Mouse (Mus musculus): ENCODE measurements around the gene Wrb. TPM values are rescaled to one million over a fixed set of nuclear protein-coding genes. Genes with fewer than 3 reads are reported as not detected.
A peak's percentile ranks its signal among the peaks of the same experiment; 100 is the strongest.
"Not testable (repeated sequence)": the region's sequence is repeated elsewhere in the genome, so short reads cannot be mapped to it uniquely, and the experiment has no call there.

The Wrb gene
- polyA plus RNA-seq, 1 experiment = 44.6 TPM

DNA sequence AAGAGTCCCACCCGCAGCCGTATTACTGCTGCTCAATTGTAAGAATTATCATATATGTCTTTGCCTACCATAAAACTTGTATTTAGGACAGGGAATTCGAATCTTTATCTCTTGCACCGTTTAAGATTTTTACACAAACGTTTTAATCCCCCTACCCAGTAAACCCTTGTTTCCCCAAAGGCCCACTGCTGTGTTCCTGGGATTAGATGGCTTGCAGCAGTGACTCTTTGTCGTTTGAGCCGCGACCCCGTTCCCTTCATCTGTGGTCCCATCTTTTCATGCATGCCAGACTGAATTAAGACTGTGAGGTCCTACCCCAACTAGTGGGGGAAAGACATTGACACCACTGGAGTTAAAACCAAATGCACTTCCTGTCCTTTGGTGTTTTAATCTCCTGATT is 16.7 kb upstream of the Wrb start:
- peaks cover 9% of the 10 kb centered on the region for H3K36me3 ChIP-seq (ENCODE audit: control insufficient read depth, insufficient read depth, low read length)
- 12% methylated on average over 9 of the region's 9 CpGs for WGBS
- no peak overlapping the region for H3K27ac ChIP-seq (ENCODE audit: control insufficient read depth, insufficient read depth, low read length)
- H3K27me3 ChIP-seq (ENCODE audit: control insufficient read depth, insufficient read depth, low read length) = no peaks in the 10 kb centered on the region
- DNase-seq = no peak
- TF ChIP-seq CTCF (IDR thresholded peaks at IDR 0.05; ENCODE audit: borderline replicate concordance, control insufficient read depth, extremely low read depth, insufficient read depth, low read length, poor library complexity) (no peak), POLR2A (IDR thresholded peaks at IDR 0.05; ENCODE audit: control insufficient read depth, extremely low read depth, insufficient read depth, low read length, poor library complexity) (no peak)
- H3K4me1 ChIP-seq (replicated peaks; ENCODE audit: control insufficient read depth, insufficient read depth, low read length) = peaks cover 8% of the 10 kb centered on the region
- no peak overlapping the region for H3K4me3 ChIP-seq (ENCODE audit: control insufficient read depth, insufficient read depth, low read length)

DNA sequence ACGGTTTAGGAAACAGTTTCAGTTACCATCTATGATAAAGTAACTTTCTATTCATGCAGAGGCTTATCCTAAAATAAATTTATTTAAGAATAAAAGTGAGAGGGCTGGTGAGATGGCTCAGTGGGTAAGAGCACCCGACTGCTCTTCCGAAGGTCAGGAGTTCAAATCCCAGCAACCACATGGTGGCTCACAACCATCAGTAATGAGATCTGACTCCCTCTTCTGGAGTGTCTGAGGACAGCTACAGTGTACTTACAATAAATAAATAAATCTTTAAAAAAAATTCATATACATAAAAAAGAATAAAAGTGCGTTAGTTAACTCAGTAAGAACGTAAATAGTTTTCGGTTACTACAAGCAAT is 478 bp upstream of the Wrb start:
- H3K27me3 ChIP-seq (ENCODE audit: control insufficient read depth, insufficient read depth, low read length); H3K4me1 ChIP-seq (replicated peaks; ENCODE audit: control insufficient read depth, insufficient read depth, low read length); H3K27ac ChIP-seq (ENCODE audit: control insufficient read depth, insufficient read depth, low read length); H3K4me3 ChIP-seq (ENCODE audit: control insufficient read depth, insufficient read depth, low read length); DNase-seq; H3K36me3 ChIP-seq (ENCODE audit: control insufficient read depth, insufficient read depth, low read length): not testable (repeated sequence)
- 23% methylated on average over 6 of the region's 6 CpGs for WGBS

DNA sequence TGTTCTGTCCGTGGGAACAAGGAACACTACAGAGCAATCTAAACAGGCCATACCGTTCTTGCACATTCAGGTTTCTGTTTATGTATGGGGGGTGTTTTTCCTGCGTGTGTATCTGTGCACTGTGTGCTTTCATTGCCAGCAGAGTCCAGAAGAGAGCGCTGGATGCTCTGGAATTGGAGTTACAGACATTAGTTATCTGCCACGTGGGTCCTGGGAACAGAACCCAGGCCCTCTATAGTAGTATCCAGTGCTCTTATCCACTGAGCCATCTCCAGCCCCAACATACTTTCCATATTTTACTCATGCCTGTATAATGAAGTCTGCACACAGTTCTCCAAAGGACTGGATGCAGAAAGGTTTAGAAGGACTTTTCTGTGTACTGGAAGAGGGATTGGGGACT is 607 bp downstream of the Wrb start:
- Histone ChIP-seq H3K27me3 (ENCODE audit: control insufficient read depth, insufficient read depth, low read length) (no peaks in the 10 kb centered on the region), H3K4me1 (replicated peaks; ENCODE audit: control insufficient read depth, insufficient read depth, low read length) (peaks cover 4% of the 10 kb centered on the region; the same call in 1 of the 2 replicates), H3K36me3 (ENCODE audit: control insufficient read depth, insufficient read depth, low read length) (no peaks in the 10 kb centered on the region), H3K27ac (ENCODE audit: control insufficient read depth, insufficient read depth, low read length) (no peak overlapping the region), H3K4me3 (ENCODE audit: control insufficient read depth, insufficient read depth, low read length) (peak overlapping the region; percentile 63)
- TF ChIP-seq CTCF (IDR thresholded peaks at IDR 0.05; ENCODE audit: borderline replicate concordance, control insufficient read depth, extremely low read depth, insufficient read depth, low read length, poor library complexity) (no peak), POLR2A (IDR thresholded peaks at IDR 0.05; ENCODE audit: control insufficient read depth, extremely low read depth, insufficient read depth, low read length, poor library complexity) (no peak)
- DNase-seq = no peak
- WGBS = 3% methylated on average over 5 of the region's 5 CpGs

DNA sequence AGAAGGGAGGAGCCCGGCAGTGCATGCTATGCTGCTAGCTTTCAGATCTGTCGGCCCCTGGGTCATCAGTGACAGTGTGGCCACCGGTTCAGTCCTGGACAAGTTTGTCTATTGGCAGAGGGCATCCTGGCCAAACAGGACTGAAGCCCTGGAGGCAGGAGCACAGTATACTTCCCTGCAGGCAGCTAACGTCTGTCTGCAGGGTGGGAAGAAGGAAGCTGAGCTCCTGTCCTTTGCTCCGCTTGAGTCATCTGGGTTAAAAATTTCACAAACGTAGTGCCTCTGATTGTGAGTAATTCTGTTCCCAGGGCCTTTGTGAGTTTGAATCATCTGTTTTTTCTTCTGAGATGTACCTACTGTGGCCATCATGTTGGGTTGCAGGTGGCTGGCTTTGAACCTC is 3.6 kb downstream of the Wrb start:
- 88% methylated on average over 6 of the region's 6 CpGs for WGBS
- no peak for DNase-seq
- H3K27me3 ChIP-seq (ENCODE audit: control insufficient read depth, insufficient read depth, low read length) = no peaks in the 10 kb centered on the region
- H3K36me3 ChIP-seq (ENCODE audit: control insufficient read depth, insufficient read depth, low read length) = no peaks in the 10 kb centered on the region; the same call in 1 of the 2 replicates
- H3K27ac ChIP-seq (ENCODE audit: control insufficient read depth, insufficient read depth, low read length) = no peak overlapping the region
- TF ChIP-seq POLR2A (IDR thresholded peaks at IDR 0.05; ENCODE audit: control insufficient read depth, extremely low read depth, insufficient read depth, low read length, poor library complexity) = no peak
- no peak for TF ChIP-seq CTCF (IDR thresholded peaks at IDR 0.05; ENCODE audit: borderline replicate concordance, control insufficient read depth, extremely low read depth, insufficient read depth, low read length, poor library complexity)
- H3K4me1 ChIP-seq (replicated peaks; ENCODE audit: control insufficient read depth, insufficient read depth, low read length) = peaks cover 4% of the 10 kb centered on the region; the same call in 1 of the 2 replicates
- no peak overlapping the region for H3K4me3 ChIP-seq (ENCODE audit: control insufficient read depth, insufficient read depth, low read length)

DNA sequence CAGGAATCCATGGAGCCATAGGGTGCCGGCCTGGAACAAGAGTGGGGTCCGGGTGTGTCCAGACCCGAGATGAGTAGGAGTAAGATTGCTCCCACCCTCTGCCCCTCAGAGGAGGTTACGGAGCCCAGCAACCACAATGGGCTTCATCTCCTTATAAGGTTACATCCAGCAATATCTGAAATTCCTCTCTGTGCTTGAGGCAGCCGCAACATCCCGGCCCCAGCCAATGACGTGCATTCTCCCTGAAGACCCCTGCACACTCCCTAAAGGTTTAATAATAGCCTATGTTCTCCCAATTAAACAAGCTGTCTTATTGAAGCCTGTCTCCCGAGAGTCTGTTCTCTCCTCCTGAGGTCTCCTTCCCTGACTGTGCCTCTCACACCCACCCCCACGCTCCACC is 4.1 kb downstream of the Wrb start:
- Histone ChIP-seq H3K4me3 (ENCODE audit: control insufficient read depth, insufficient read depth, low read length) (no peak overlapping the region), H3K36me3 (ENCODE audit: control insufficient read depth, insufficient read depth, low read length) (no peaks in the 10 kb centered on the region; the same call in 1 of the 2 replicates), H3K27me3 (ENCODE audit: control insufficient read depth, insufficient read depth, low read length) (no peaks in the 10 kb centered on the region), H3K4me1 (replicated peaks; ENCODE audit: control insufficient read depth, insufficient read depth, low read length) (peaks cover 4% of the 10 kb centered on the region; the same call in 1 of the 2 replicates), H3K27ac (ENCODE audit: control insufficient read depth, insufficient read depth, low read length) (no peak overlapping the region)
- TF ChIP-seq CTCF (IDR thresholded peaks at IDR 0.05; ENCODE audit: borderline replicate concordance, control insufficient read depth, extremely low read depth, insufficient read depth, low read length, poor library complexity) (no peak), POLR2A (IDR thresholded peaks at IDR 0.05; ENCODE audit: control insufficient read depth, extremely low read depth, insufficient read depth, low read length, poor library complexity) (no peak)
- WGBS = 88% methylated on average over 9 of the region's 9 CpGs
- no peak for DNase-seq

DNA sequence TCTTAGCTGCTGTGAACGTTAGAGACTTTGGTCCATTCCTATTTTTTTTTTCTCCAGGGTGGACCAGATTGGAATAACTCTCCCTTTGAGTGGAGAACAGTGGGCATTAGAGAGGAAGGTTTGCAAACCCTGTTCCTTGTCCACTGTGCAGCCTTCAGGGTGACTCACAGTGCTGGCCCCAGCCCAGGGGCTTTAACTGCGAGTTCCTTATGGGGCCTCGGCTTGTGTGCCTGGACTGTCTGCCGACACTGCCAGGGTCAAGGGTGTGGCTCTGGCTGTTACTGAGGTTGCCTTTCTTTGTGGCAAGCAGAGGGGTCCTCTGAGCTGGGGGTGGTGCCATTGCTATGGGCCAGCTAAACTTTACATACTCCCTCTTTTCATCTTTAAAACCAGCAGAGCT is 5.8 kb downstream of the Wrb start:
- H3K27ac ChIP-seq (ENCODE audit: control insufficient read depth, insufficient read depth, low read length) = no peak overlapping the region
- no peaks in the 10 kb centered on the region for H3K27me3 ChIP-seq (ENCODE audit: control insufficient read depth, insufficient read depth, low read length)
- TF ChIP-seq POLR2A (IDR thresholded peaks at IDR 0.05; ENCODE audit: control insufficient read depth, extremely low read depth, insufficient read depth, low read length, poor library complexity) = no peak
- no peak for TF ChIP-seq CTCF (IDR thresholded peaks at IDR 0.05; ENCODE audit: borderline replicate concordance, control insufficient read depth, extremely low read depth, insufficient read depth, low read length, poor library complexity)
- H3K4me1 ChIP-seq (replicated peaks; ENCODE audit: control insufficient read depth, insufficient read depth, low read length) = no peaks in the 10 kb centered on the region
- no peaks in the 10 kb centered on the region; the same call in 1 of the 2 replicates for H3K36me3 ChIP-seq (ENCODE audit: control insufficient read depth, insufficient read depth, low read length)
- no peak for DNase-seq
- no peak overlapping the region for H3K4me3 ChIP-seq (ENCODE audit: control insufficient read depth, insufficient read depth, low read length)
- 95% methylated on average over 4 of the region's 4 CpGs for WGBS

DNA sequence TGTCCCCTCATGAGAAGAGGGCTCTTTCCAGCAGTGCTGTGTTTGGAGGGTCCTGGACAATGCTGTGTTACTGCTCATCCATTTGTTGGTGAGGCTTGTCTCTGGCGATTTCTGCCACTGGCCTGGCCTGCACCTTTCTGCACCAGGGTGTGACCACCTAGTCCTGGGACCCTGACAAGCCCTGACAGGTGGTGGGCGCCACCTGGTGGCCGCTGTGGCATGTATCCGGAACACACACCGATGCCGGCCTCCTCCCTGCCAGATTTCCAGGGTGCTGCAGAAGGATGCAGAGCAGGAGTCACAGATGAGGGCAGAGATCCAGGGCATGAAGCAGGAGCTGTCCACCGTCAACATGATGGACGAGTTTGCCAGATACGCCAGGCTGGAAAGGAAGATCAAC is 6.3 kb downstream of the Wrb start:
- Histone ChIP-seq H3K4me1 (replicated peaks; ENCODE audit: control insufficient read depth, insufficient read depth, low read length) (no peaks in the 10 kb centered on the region), H3K27ac (ENCODE audit: control insufficient read depth, insufficient read depth, low read length) (no peak overlapping the region), H3K36me3 (ENCODE audit: control insufficient read depth, insufficient read depth, low read length) (no peaks in the 10 kb centered on the region; the same call in 1 of the 2 replicates), H3K4me3 (ENCODE audit: control insufficient read depth, insufficient read depth, low read length) (no peak overlapping the region), H3K27me3 (ENCODE audit: control insufficient read depth, insufficient read depth, low read length) (no peaks in the 10 kb centered on the region)
- WGBS = 34% methylated on average over 9 of the region's 9 CpGs
- peak; percentile 96 for TF ChIP-seq CTCF (IDR thresholded peaks at IDR 0.05; ENCODE audit: borderline replicate concordance, control insufficient read depth, extremely low read depth, insufficient read depth, low read length, poor library complexity)
- no peak for TF ChIP-seq POLR2A (IDR thresholded peaks at IDR 0.05; ENCODE audit: control insufficient read depth, extremely low read depth, insufficient read depth, low read length, poor library complexity)
- peak; percentile 72 for DNase-seq
